Mouse (Mus musculus) G1E (cell line): ENCODE results near the gene Rab36.

Source experiments
- CTCF ChIP-seq: IDR thresholded peaks from 2 replicates; pipeline ENCODE4 v1.5.1; 2012; ENCODE audit warnings: low read depth, low read length, inconsistent platforms, mixed read lengths
- GATA1 ChIP-seq: IDR thresholded peaks from 2 replicates; pipeline ENCODE4 v1.6.1; 2012; ENCODE audit warnings: borderline replicate concordance, low read length, inconsistent platforms, mixed read lengths
- POLR2AphosphoS5 ChIP-seq: IDR thresholded peaks from 2 replicates; pipeline ENCODE4 v1.6.1; 2012; ENCODE audit warnings: low read depth, low read length, inconsistent platforms; ENCODE audit not compliant: insufficient replicate concordance
- TAL1 ChIP-seq: conservative IDR thresholded peaks from 2 replicates; pipeline ENCODE4 v1.6.1; 2012; ENCODE audit warnings: low read depth, low read length, inconsistent platforms, mixed read lengths

DNA sequence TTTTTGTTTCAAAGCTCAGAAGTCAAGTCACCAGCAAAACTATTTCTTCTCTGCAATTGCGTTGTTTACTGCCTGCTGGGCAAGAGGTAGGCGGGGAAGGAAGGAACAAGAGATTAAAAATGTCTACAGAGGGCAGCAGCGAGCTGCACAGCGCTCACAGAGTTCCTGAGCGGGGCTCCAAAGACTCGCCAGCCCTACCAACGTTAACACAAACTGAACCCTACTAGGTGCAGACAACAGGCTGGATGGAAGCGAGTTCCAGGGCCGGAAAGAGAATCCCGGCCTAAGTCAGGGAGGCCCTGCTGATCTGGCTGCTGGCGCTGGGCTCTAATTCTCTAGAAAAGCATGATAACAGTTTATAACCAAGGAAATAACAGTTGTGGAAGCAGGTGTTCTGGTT lies 22.5 kb downstream of the Rab36 start:
- TF ChIP-seq CTCF (no peak), TAL1 (no peak), GATA1 (no peak), POLR2AphosphoS5 (no peak)
